Comparison of ENCODE assay signal across 23 mouse cellular contexts in genomic region chr6:61223563-61223962, GRCm38 (mm10). TPM values are rescaled to one million over a fixed set of nuclear protein-coding genes. Genes with fewer than 3 reads are reported as not detected.
DNase-seq lines count a peak whose midpoint lies in the region; ATAC-seq and TF ChIP-seq lines count a peak whose summit lies in the region.
"Had no signal": no experiment of that assay in that cellular context is flagged by ENCODE, and none has a peak within 500 bp of the region (broad histone marks: within the 10 kb centered on the region; RNA-seq: fewer than 3 reads in every experiment).

No protein-coding gene starts in this region.

- peak; percentile 19 for DNase-seq in kidney, adult 2 months
- DNase-seq in kidney, postnatal 4 days, result no peak
- DNase-seq in liver, adult 2 months (ENCODE audit: extremely low read depth, low read depth, low spot score), result peak; percentile 42
- DNase-seq in liver, embryonic 11.5 days (ENCODE audit: low spot score), result no peak
- no peak for DNase-seq in cerebellum, adult 11 months
- DNase-seq: adrenal gland, adult 8-10 months; adrenal gland, postnatal 25 days; cerebellum, adult 18-20 months; cerebellum, adult 9-10 months; cerebellum, postnatal 14 days; gastrocnemius, postnatal 10 days; gastrocnemius, postnatal 36 days; heart, adult 2 months; heart, postnatal 14 days; heart, postnatal 4 days had no signal

- no peaks in the 10 kb centered on the region for H3K27me3 ChIP-seq in kidney, adult 2 months (replicated peaks; ENCODE audit: control insufficient read depth, insufficient read depth, low read length)
- no peaks in the 10 kb centered on the region for H3K27me3 ChIP-seq in liver, adult 2 months (ENCODE audit: control insufficient read depth, insufficient read depth, low read length)
- H3K27me3 ChIP-seq in liver, embryonic 11.5 days (replicated peaks; ENCODE audit: control insufficient read depth, insufficient read depth, low read length), result no peaks in the 10 kb centered on the region
- no peaks in the 10 kb centered on the region for H3K27me3 ChIP-seq in small intestine, adult 2 months (ENCODE audit: control insufficient read depth, insufficient read depth, low read length)
- H3K27me3 ChIP-seq: forebrain, embryonic 13.5 days; heart, embryonic 13.5 days had no signal

- H3K4me2 ChIP-seq in liver, embryonic 11.5 days, result no peak overlapping the region
- H3K4me2 ChIP-seq: forebrain, embryonic 13.5 days; heart, embryonic 13.5 days; hindbrain, embryonic 14.5 days had no signal

- no peak overlapping the region for H3K27ac ChIP-seq in kidney, adult 2 months (ENCODE audit: insufficient read depth, low read depth, low read length)
- no peak overlapping the region for H3K27ac ChIP-seq in liver, adult 2 months (replicated peaks; ENCODE audit: insufficient read depth, low read depth, low read length)
- no peak overlapping the region for H3K27ac ChIP-seq in liver, embryonic 11.5 days (ENCODE audit: low read depth, low read length)
- peak overlapping the region; percentile 42; the same call in 1 of the 2 replicates for H3K27ac ChIP-seq in small intestine, adult 2 months (ENCODE audit: insufficient read depth, low read depth, low read length)
- H3K27ac ChIP-seq: forebrain, embryonic 10.5 days; forebrain, embryonic 13.5 days; heart, adult 2 months; heart, embryonic 10.5 days; heart, embryonic 13.5 days; hindbrain, embryonic 14.5 days had no signal

- no peaks in the 10 kb centered on the region; the same call in 1 of the 2 replicates for H3K4me1 ChIP-seq in kidney, adult 2 months (ENCODE audit: control insufficient read depth, insufficient read depth, low read length)
- H3K4me1 ChIP-seq in liver, adult 2 months (ENCODE audit: control insufficient read depth, insufficient read depth, low read length), result no peaks in the 10 kb centered on the region
- H3K4me1 ChIP-seq in liver, embryonic 11.5 days (replicated peaks; ENCODE audit: control insufficient read depth, insufficient read depth, low read length), result no peaks in the 10 kb centered on the region
- peaks cover 5% of the 10 kb centered on the region for H3K4me1 ChIP-seq in small intestine, adult 2 months (ENCODE audit: control insufficient read depth, insufficient read depth, insufficient read length, low read length)
- H3K4me1 ChIP-seq: forebrain, embryonic 10.5 days; forebrain, embryonic 13.5 days; heart, embryonic 10.5 days; heart, embryonic 13.5 days had no signal

- H3K36me3 ChIP-seq in kidney, adult 2 months (ENCODE audit: control insufficient read depth, insufficient read depth, low read length), result no peaks in the 10 kb centered on the region
- H3K36me3 ChIP-seq in liver, adult 2 months (ENCODE audit: control insufficient read depth, insufficient read depth, low read length), result no peaks in the 10 kb centered on the region
- no peaks in the 10 kb centered on the region for H3K36me3 ChIP-seq in liver, embryonic 11.5 days (ENCODE audit: control insufficient read depth, insufficient read depth, low read length)
- no peaks in the 10 kb centered on the region for H3K36me3 ChIP-seq in small intestine, adult 2 months (ENCODE audit: control insufficient read depth, insufficient read depth, low read length)
- H3K36me3 ChIP-seq: forebrain, embryonic 10.5 days; heart, embryonic 10.5 days; heart, embryonic 13.5 days had no signal

- no peaks in the 10 kb centered on the region for H3K79me2 ChIP-seq in liver, adult 2 months (ENCODE audit: control insufficient read depth, insufficient read depth, low read length)

- ATAC-seq in liver, embryonic 11.5 days (replicated peaks; ENCODE audit: low FRiP score), result no peak
- ATAC-seq: activated CD4-positive, CD25-positive, alpha-beta regulatory T cell, adult 4 months; forebrain, embryonic 13.5 days; forebrain, embryonic 16.5 days had no signal

- H3K4me3 ChIP-seq in kidney, adult 2 months (ENCODE audit: insufficient read depth, low read depth, low read length), result no peak overlapping the region
- H3K4me3 ChIP-seq in liver, adult 2 months (ENCODE audit: insufficient read depth, low read depth, low read length), result no peak overlapping the region
- no peak overlapping the region for H3K4me3 ChIP-seq in liver, embryonic 11.5 days (ENCODE audit: low read depth, low read length)
- no peak overlapping the region for H3K4me3 ChIP-seq in small intestine, adult 2 months (ENCODE audit: low read depth, low read length)
- H3K4me3 ChIP-seq: forebrain, embryonic 10.5 days; forebrain, embryonic 13.5 days; heart, adult 2 months; heart, embryonic 10.5 days; heart, embryonic 13.5 days had no signal

- no peak for TF ChIP-seq CTCF in kidney, adult 2 months (conservative IDR thresholded peaks at IDR 0.05; ENCODE audit: insufficient read depth, insufficient read length, low read depth, low read length)
- TF ChIP-seq CTCF in liver, adult 2 months (IDR thresholded peaks at IDR 0.05; ENCODE audit: low read depth, low read length), result no peak
- no peak for TF ChIP-seq CTCF in small intestine, adult 2 months (IDR thresholded peaks at IDR 0.05; ENCODE audit: extremely low read depth, insufficient read length, insufficient replicate concordance, low read depth, low read length)

- TF ChIP-seq POLR2A in kidney, adult 2 months (IDR thresholded peaks at IDR 0.05; ENCODE audit: low read depth, low read length), result no peak
- TF ChIP-seq POLR2A in liver, adult 2 months (IDR thresholded peaks at IDR 0.05; ENCODE audit: extremely low read depth, insufficient read depth, low read length), result no peak
- TF ChIP-seq POLR2A in small intestine, adult 2 months (IDR thresholded peaks at IDR 0.05; ENCODE audit: low read depth, low read length), result no peak

- H3K9me3 ChIP-seq in liver, embryonic 11.5 days (ENCODE audit: control insufficient read depth, low read length), result no peaks in the 10 kb centered on the region
- H3K9me3 ChIP-seq: forebrain, embryonic 10.5 days; forebrain, embryonic 13.5 days; heart, embryonic 10.5 days; heart, embryonic 13.5 days had no signal

- WGBS in kidney, adult 2 months, result 45% methylated on average over 2 of the region's 2 CpGs
- WGBS in liver, adult 2 months, result 19% methylated on average over 2 of the region's 2 CpGs
- 80% methylated on average over 2 of the region's 2 CpGs for WGBS in liver, embryonic 11.5 days
- WGBS in small intestine, adult 2 months, result 32% methylated on average over 2 of the region's 2 CpGs

- no peak overlapping the region for H3K9ac ChIP-seq in liver, adult 2 months (ENCODE audit: low read depth, low read length)
- no peak overlapping the region for H3K9ac ChIP-seq in liver, embryonic 11.5 days (ENCODE audit: low read depth, low read length)
- H3K9ac ChIP-seq: forebrain, embryonic 13.5 days; heart, embryonic 13.5 days; hindbrain, embryonic 14.5 days had no signal

RNA-seq across cellular contexts. Expression of gene Ccser1, which starts 43.4 kb away (rescaled TPM):
- polyA plus RNA-seq in kidney, adult 2 months (2012; rRNA removed), result 4.2 and 5.1 TPM in 2 replicates
- total RNA-seq in liver, adult 2 months (2014; rRNA removed), result 0.27 and 0.28 TPM in 2 replicates
- polyA plus RNA-seq in liver, adult 2 months (2012; rRNA removed), result 0.02 TPM in 1 of 2 replicates, not detected in the other
- 1.2 and 1.3 TPM in 2 replicates for polyA plus RNA-seq in liver, embryonic 11.5 days (2014; fragmentation: Nextera tagmentation; extraction: Ambion mirVana)
- polyA plus RNA-seq in small intestine, adult 2 months (2012; rRNA removed), result 1.1 and 2.4 TPM in 2 replicates

Comparison
In these comparisons a context has a peak if more than half of its experiments do, and no peak if none do; other contexts are left out.
1. DNase-seq: peak in kidney, adult 2 months (single experiment) and liver, adult 2 months (single experiment); none in kidney, postnatal 4 days (0 of 2), liver, embryonic 11.5 days (single experiment) and cerebellum, adult 11 months (single experiment).